Mouse (Mus musculus) small intestine, adult 10 weeks (tissue): ENCODE results near the gene Gm14401. TPM values are rescaled to one million over a fixed set of nuclear protein-coding genes. Genes with fewer than 3 reads are reported as not detected.

Source experiments
- polyA plus RNA-seq: library from polyadenylated mRNA; stranded (reverse); fragments of 350-450 nt; fragmentation: Illumina TruSeq; extraction: RNeasy Lipid Tissue Mini Kit (QIAGEN cat#74804); gene quantifications from one replicate; pipeline ENCODE4 v1.2.3, GENCODE M21; 2014; ENCODE audit warnings: low replicate concordance

The Gm14401 gene
- 0.67 TPM for polyA plus RNA-seq

GRCm38 (mm10) chr2:177073432-177074423, at the start of gene Gm14401:
TSS of gene Gm14401 (plus strand) at chr2:177074320.

Other genes starting within 250 kb of the Gm14401 start
- not detected for gene Gm14408, start 243.2 kb upstream of the Gm14401 start, polyA plus RNA-seq
- gene Gm14296, start 146.5 kb upstream of the Gm14401 start, polyA plus RNA-seq, result 25.2 TPM
- gene Gm14419, start 73.4 kb upstream of the Gm14401 start, polyA plus RNA-seq, result 10.7 TPM
- gene Gm14410, start 132.1 kb downstream of the Gm14401 start, polyA plus RNA-seq, result 45.6 TPM
- not detected for gene Gm14409, start 192.7 kb downstream of the Gm14401 start, polyA plus RNA-seq
- 0.97 TPM for gene Gm14412, start 250.0 kb downstream of the Gm14401 start, polyA plus RNA-seq